Mouse (Mus musculus) neutrophil, adult 5-6 weeks (primary cell): ENCODE measurements at regions not wholly inside any gene's neighbourhood (a gene's known extent, or its start where the extent isn't known, plus 50 kb on each side); places are given as distances from the start of the nearest gene placed in this dataset.

Source experiments
- ATAC-seq: fragments of 151-379, 151-347 bp; 2 replicates; pipeline ENCODE4 v1.8.0; 2017; ENCODE audit warnings: mild to moderate bottlenecking, moderate TSS enrichment; ENCODE audit not compliant: insufficient number of reproducible peaks, poor library complexity, low FRiP score, severe bottlenecking; ENCODE audit errors: extremely low read depth

DNA sequence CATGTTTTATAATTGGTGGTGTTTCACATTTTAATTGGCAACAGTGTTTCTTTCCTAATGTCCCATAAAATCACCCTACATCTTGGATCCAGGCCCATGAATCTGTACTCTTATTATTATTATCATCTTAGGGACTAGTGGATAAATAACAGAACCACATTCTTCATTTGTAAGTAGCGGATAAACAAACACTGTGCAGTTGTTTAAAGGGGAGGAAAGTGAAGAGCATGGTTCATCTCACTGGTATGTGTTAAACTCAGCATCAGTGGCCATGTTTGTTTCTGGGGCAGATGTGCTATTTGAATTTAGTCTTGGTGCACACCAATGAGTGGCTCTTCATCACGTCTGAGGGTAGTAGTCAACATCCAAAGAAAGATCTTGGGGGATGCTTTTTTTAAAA lies 233.1 kb downstream of the Qk start:
- no peak for ATAC-seq

DNA sequence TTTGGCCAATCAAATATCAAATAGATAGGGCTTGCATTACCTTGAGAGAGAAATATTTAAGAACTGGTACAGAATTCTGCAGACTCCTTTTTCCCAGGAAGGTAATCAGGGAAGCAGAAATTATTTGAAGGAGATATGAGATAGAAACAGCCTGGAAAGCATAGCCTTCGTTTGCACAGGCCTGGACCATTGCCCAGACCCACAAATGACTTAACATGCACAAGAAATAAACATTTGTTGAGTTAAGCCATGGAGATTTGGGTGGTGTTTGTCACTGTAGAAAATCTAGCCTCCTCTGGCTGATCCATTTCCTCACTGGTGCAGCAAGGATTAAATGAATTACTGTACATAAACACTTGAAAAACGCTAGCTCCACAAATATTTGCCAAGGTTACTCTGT lies 233.5 kb downstream of the Qk start:
- no peak for ATAC-seq

DNA sequence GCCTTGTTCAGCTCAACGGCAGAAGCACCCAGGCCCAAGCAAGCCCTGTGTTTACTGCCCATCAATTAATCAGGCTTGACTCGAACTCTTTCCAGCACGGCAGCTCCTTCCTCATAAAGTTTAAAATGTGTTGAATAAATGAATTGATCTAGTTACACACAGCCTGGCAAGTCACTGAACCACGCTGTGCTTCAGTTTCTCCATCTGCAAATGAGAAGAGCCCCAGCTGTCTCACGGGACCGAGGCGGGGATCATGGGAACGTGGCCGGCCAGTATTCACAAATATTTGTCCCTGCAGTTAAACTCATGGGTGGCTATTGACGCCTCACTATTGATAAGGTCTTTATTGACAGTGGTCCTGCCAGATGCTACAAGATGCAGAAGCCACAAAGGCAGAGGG lies 237.9 kb downstream of the Qk start:
- ATAC-seq: no peak

DNA sequence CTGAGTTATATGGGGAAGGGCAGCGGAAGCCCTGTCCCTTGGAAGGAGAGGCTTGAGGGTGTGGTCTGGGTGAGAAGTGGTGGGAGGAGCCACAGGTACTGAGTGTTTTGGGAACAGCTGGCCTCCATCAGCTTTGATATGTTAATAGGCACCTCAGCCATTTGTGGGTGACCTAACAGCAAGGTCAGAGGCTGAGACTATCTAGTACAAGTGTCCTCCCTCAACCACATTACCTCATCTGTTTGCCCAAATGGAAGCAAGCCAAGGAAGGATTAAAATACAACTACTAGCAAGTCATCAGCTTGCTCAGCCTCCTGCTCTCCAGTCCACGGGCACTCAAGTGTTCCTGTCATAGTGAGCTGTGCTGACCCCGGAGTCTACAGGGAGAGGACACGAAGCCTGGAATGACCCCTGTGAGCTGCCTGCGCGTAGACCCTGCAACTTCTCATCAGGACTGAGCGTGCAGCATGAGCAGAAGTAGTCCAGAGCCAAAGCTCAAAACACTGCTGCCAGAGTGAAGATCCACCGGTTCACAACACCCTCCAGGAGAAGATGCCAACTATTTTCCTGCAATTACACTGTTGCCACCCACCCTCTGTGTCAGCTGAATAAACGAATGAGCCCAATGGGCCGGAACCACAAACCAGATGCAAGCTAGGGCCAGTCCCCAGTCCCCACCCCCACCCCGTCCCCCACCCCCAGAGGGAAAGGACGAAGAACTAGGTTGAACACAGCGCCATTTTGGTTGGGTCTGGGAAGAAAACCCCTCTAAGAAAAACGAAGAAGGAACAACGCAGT lies 239.6 kb downstream of the Qk start:
- ATAC-seq: no peak

DNA sequence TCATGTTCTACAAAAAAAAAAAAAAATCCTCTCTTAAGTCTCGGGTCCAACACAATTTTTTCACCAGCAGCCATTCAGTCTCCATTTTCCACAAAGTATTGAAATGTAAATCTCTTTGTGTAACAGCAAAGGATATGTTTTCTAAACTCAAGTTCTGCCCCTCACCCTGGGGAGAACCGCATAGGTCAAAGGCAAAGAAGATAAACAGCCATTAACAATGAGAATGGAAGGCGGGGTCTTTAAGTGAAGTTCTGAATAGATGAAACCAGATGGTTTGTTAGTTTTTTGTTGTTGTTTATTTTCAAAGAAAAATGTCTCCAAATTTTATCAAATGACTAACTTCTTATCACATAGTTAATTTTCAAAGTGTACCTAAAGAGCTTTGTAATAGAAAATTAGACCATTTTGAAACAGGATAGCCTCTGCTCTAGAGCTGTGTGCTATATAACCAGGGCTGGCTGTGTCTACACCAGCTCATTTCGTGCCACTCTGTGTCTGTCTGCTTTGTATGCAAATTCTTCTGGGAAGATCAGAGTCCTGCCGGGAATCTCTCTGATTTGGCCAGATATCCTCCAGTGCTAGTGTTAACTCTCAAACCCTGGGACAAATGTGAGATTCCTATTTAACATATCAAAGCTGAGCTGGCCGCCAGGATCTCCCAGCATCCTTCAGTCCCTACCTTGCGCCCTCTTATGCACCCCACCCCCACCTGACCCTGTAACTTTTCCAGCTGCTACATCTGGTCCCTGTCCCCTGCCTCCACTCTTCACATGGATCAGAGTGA lies 240.9 kb downstream of the Qk start:
- ATAC-seq: no peak

DNA sequence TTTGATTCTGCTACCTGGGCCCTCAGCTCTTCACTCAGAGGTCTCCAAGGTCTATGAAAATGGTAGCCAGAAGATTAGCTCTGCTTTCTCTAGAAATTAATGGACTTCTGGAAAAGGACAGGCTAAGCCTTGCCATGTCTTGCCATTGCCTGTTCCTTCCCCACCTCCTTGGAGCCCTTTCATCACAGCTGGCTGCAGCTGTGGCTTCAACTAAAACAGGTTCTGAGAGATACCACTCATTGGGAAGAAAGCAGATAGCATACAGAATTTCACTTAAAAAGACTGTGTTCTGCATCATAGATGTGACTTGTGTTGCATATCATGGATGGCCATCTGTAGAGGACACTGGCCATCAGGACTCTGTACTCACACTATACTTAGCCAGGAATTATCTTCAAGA lies 246.4 kb downstream of the Qk start:
- ATAC-seq: no peak

DNA sequence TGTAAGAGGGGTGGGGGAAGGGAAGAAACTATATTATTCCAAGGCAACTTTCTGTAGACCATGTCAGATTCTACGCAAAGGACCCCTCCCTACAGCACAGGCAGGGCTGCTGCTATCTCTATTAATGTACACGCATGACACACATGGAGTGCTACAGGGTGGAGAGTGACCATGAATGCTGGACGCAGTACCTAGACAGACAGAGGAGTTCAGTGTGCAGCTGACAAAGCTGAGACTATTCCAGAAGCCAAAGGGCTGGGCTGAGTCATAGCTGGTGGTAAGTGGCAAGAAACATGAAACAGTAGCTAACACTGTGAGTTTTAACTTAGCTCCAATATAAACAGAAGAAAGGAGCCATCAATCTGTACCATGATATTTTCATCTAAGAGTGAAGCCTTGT lies 250.4 kb downstream of the Qk start:
- ATAC-seq: no peak

DNA sequence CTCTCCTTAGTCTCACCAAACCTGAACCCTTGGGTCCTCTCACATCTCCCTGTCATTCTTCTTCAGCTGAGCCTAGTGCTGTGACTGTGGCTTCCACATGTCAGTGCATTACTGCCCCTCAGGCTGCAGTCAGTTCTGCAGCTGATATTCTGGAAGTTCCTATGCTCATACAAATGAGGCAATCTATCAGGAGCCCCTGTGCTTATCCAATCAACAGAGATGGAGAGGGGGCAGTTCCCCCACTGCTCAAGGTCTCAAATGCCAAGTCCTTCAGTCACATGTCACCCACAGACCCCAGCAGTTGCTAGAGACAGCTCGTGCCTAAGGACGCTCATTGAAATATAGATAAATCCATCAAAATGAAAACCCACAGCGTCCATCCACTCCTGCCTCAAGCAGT lies 254.5 kb downstream of the Qk start:
- ATAC-seq: no peak

DNA sequence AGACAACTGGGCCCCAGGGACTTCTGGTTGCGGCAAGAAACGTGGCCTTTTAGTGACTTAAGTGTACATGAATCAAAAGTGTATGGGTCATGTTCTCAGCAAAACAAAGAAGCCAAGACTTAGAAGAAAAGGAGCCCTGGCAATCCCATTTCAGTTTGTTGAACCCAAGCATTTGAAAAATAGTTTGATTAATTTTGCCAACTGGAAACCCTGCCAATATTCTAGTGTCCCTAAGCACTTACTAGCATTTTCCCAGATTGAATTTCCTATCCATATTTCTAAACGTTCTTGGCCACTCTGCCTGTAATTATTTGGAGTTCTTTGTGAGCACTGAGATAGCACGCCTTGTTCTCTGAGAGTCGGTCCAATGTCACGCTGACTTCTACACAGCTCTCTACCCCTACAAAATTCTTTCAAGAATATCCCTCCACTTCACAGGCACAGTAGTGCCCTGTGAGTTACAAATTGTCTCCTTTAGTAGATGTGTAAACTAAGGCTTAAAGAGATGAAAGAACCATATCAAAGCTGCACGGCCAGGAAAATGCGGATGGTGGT lies 257.0 kb downstream of the Qk start:
- ATAC-seq: no peak

DNA sequence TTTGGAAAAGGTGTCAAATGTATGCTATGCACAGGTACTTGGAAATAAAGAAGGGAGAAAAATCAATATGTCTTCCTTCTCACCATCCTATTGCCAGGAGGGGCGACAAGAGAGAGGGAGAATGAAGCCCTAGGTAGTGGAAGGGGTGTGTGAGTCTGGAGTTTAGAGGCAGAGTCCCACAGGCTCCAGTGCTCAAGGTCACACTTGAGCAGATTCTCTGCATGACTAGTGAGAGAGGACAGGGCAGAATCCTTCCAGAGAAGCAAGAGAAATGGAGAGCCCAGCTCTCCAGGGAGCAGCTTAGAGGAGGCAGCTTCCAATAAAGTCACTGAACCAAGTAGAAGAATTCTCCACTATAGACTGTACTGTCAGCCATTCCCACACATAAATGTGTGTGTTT lies 261.9 kb downstream of the Qk start:
- ATAC-seq: no peak

DNA sequence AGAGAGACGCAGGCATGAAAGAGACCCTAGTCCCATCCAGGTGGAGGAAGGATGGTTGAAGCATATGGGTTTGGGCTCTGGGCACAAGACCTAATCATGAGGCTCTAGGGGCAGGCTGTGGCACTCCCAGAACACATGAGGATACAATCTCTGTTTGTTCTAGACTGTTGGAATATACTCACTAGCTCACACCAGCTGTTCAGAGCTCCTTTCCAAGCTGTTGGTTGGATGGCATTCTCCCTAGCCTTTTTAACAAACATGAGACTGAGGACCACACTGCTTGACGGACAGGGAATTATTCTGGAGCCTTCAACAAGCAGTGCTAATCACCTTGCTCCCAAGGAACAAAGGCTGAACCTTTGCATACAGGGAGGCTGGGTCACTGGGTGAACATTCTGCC lies 263.6 kb downstream of the Qk start:
- ATAC-seq: no peak

DNA sequence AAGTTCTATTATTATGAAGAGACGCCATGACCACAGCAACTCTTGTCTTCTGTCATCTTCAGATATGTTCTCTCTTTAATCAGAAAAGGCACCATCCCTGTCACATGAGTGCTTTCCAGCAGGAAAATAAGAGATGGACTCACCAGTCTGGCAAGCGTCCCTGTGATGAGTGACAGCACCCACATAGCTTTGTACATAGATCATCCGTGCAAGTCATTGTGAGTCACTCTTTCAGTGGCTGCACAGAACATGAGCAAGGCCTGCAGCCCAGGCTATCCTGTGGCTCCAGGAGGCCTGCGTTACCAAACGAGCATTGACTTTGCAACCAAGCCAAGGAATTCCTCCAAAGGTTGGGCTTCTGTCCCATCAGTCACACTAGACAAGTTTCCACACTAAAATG lies 265.3 kb downstream of the Qk start:
- ATAC-seq: no peak

DNA sequence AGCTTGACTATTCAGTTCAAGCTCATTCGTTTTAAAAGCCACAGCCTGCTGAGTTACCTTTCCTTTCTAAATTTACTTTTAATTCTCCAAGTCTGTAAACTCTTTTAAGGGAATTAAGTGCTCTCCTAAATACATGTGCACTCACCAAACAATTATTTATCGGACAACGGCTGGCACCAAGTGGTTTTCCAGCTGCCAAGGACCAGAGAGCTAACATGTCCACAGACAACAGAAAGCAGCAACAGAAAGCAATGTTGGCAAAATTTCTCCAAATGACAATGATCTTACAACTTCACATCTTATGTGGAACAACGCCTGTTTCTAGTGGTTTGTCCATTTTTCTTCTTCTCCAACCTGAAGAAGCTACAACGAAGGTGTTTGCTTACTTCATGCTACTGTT lies 275.3 kb downstream of the Qk start:
- ATAC-seq: no peak

DNA sequence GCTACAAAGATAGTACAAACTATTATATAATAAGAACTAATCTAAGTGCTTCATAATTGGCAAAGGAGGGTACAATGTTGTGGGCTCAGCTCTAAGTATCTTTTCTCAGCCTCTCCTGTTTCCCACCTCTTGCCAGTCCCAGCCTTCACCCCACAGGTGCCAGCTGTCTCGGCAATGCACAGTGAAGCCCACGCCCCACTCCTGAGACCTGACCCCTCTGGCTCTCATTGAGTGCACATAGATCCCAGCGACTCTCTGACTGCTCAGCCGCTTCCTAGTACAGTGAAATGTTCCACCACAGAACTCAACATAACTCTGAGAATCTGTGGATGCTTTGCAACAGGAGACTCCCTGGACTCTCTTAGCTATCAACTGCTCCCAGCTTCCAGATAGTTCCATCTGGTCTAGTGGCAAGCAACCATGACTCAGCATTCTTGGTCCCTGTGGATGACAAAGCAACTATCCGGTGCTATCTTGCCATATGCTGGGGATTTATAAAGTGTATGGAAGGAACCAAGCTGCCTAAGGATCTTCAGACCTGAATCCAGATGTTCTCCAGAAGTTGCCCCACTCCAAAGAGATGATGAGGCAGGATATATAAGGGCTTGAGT lies 277.5 kb downstream of the Qk start:
- no peak for ATAC-seq

DNA sequence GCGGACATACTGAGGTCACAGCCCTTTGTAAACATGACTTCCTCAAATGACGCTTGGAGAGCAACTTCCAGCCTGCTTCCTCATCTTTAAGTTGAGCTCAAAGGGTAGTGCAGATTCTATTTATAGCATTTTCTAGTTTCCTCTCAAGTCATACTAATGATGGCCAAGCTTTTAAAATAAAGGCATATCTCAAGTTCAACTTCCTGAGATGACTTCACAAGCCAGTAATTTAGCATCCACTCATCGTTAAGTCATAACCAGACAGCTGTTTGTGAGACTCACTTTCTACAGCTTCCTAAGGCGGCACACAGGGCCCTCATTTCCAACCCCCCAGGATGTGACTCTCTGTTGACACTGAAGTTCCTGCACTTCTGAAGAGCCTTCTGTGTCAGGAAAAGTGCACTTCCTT lies 278.7 kb downstream of the Qk start:
- ATAC-seq: no peak

DNA sequence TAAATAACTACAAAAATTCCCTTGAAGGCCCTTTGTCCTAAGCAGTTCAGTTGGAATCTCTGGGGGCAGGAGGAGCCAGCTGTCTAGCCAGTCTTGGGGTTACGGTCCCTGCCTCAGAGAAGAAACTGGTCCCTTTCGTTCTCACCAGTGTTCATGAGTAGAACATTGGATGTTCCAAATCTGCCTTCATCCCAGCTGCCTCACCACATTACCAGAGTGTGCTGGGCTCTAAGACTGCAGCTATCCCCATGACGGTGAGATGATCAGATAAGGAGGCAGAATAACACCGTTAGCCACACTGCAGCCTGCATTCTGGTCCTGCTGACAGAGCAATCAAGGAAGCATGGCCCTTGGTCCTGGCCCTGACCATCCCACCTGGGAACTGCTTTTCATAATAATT lies 279.3 kb downstream of the Qk start:
- no peak for ATAC-seq

DNA sequence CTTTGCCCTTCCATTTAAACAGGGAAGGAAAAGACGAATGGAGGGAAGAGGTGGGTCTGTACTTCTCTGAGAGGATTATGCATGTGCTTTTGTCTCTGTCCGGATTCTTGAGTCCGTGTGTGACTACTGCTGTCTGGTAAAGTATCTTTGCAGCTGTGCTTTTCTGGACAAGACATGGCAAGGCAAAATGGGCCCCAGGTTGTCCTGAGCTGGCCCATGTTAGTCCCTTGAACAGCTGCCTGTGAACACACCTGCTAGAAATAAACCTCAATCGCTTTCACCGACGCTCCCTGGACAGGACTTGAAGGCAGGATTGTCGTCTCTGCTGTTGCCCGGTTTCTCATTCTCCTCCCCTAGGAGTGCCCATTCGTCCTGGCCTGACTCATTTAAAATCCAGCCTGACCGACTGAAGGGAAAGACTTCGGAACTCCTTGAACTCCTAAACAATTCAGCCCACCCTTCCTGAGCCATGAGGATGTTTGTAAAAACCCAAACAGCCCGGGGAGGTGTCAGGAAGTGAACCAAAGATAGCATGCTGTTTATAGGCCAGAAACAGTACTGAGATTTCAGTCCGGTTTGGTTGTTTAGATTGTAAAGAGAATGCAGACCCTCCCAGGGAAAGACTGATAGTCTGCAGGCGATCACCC lies 281.7 kb downstream of the Qk start:
- ATAC-seq: no peak

DNA sequence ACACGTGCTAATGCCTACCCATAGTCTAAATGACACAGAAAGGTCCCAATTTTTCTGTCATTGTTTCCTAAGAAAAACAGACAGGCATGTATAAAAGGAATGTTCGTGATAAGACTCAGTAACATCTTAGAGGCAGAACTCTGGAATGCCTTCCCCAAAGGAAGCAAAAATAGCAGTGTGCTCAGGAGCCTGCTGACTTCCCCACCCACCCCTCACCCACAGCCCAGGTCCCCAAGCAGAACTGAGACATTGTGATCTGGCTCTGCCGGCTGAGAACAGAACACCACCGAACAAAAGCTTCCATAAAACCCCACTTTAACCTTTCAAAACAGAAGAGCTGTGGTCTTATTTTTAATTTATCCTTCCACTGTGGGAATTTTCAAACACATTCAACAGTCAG lies 286.1 kb downstream of the Qk start:
- ATAC-seq: no peak

DNA sequence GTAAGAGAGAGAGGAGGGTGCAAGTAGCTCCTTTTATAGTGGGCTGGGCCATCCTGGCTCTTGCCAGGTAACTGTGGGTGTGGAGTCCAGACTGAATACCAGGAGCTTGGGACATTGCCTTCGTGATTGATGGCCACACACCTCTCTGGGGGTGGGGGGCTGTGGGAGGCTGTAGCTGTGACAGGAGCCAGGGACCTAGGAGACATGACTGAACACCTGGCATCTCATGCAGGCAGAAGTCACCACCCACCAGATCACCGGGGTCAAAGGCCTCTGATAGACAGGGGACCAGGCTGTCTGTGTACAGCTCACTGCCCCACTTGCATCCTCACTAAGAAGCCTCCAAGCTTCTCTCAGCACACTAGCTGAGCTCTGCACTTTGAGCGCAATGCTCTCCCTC lies 288.6 kb downstream of the Qk start:
- no peak for ATAC-seq
